Mouse (Mus musculus): ENCODE data around the gene Tesk1. TPM values are rescaled to one million over a fixed set of nuclear protein-coding genes. Genes with fewer than 3 reads are reported as not detected.

Gene Tesk1
- polyA plus RNA-seq, 1 experiment = 40.4 TPM

DNA sequence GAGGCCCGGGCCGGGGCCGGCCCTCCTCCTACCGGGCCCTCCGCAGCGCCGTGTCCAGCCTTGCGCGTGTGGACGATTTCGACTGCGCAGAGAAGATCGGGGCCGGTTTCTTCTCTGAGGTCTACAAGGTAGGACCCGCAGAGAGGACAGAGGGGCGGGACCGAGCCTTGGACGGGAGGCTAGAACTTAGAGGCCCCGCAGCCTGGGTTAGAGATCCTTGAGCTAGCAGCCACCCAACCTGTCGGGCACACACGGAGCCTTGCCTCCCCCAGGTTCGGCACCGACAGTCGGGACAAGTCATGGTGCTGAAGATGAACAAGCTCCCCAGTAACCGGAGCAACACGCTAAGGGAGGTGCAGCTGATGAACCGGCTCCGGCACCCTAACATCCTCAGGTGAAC lies 1.8 kb downstream of the Tesk1 start:
- TF ChIP-seq MYOD1 (IDR thresholded peaks at IDR 0.05; ENCODE audit: control insufficient read depth in 1 of 3, insufficient read length in 2 of 3, low read depth in 2 of 3) (no peak), TCF3 (IDR thresholded peaks at IDR 0.05; ENCODE audit: insufficient read length, low read depth) (no peak), POLR2A (IDR thresholded peaks at IDR 0.05; ENCODE audit: insufficient read length, low read depth) (no peak), MYOG (IDR thresholded peaks at IDR 0.05; ENCODE audit: control insufficient read depth in 1 of 3, insufficient read depth in 1 of 3, insufficient read length in 2 of 3, low read depth in 2 of 3) (no peak), CEBPB (IDR thresholded peaks at IDR 0.05; ENCODE audit: insufficient read depth, poor library complexity, severe bottlenecking) (no peak), MAX (IDR thresholded peaks at IDR 0.05; ENCODE audit: low read depth) (no peak), REST (IDR thresholded peaks at IDR 0.05; ENCODE audit: insufficient read depth, insufficient read length) (no peak), TCF12 (IDR thresholded peaks at IDR 0.05; ENCODE audit: insufficient read depth, poor library complexity, severe bottlenecking) (no peak), USF1 (IDR thresholded peaks at IDR 0.05; ENCODE audit: low read depth) (no peak), E2F4 (IDR thresholded peaks at IDR 0.05; ENCODE audit: insufficient read depth) (no peak), POLR2AphosphoS2 (IDR thresholded peaks at IDR 0.05; ENCODE audit: insufficient read length, low read depth) (no peak), SRF (IDR thresholded peaks at IDR 0.05; ENCODE audit: control insufficient read depth, insufficient read length, low read depth) (no peak)

DNA sequence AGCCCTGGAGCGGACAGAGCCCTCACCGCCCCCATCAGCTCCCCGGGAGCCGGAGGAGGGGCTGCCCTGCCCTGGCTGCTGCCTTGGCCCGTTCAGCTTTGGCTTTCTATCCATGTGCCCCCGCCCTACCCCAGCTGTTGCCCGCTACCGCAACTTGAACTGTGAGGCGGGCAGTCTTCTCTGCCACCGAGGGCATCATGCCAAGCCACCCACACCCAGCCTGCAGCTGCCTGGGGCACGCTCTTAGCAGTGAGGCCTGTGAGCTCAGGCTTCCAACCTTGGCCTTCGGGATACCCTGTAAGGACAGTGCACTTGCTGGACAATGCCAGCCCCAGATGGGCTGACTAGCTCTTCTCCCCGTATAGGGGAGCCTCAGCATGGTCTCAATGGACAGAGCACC lies 5.5 kb downstream of the Tesk1 start:
- H3ac ChIP-seq (ENCODE audit: control insufficient read depth, insufficient read length) = no peak overlapping the region
- peak overlapping the region; percentile 76 for H3K4me2 ChIP-seq (ENCODE audit: low read depth)
- no peak for TF ChIP-seq REST (IDR thresholded peaks at IDR 0.05; ENCODE audit: insufficient read depth, insufficient read length)
- peak in 2 of 3 experiments; percentile 98 to 99 for TF ChIP-seq MYOD1 (IDR thresholded peaks at IDR 0.05; ENCODE audit: control insufficient read depth in 1 of 3, insufficient read length in 2 of 3, low read depth in 2 of 3)
- peak; percentile 56 for TF ChIP-seq TCF12 (IDR thresholded peaks at IDR 0.05; ENCODE audit: insufficient read depth, poor library complexity, severe bottlenecking)
- peak; percentile 31 for TF ChIP-seq POLR2A (IDR thresholded peaks at IDR 0.05; ENCODE audit: insufficient read length, low read depth)
- no peak for TF ChIP-seq CEBPB (IDR thresholded peaks at IDR 0.05; ENCODE audit: insufficient read depth, poor library complexity, severe bottlenecking)
- no peak for TF ChIP-seq MAX (IDR thresholded peaks at IDR 0.05; ENCODE audit: low read depth)
- peak; percentile 13 for TF ChIP-seq E2F4 (IDR thresholded peaks at IDR 0.05; ENCODE audit: insufficient read depth)
- peak; percentile 94 for TF ChIP-seq TCF3 (IDR thresholded peaks at IDR 0.05; ENCODE audit: insufficient read length, low read depth)
- peak; percentile 55 for TF ChIP-seq SRF (IDR thresholded peaks at IDR 0.05; ENCODE audit: control insufficient read depth, insufficient read length, low read depth)
- TF ChIP-seq USF1 (IDR thresholded peaks at IDR 0.05; ENCODE audit: low read depth) = no peak
- TF ChIP-seq MYOG (IDR thresholded peaks at IDR 0.05; ENCODE audit: control insufficient read depth in 1 of 3, insufficient read depth in 1 of 3, insufficient read length in 2 of 3, low read depth in 2 of 3) = peak; percentile 91 to 99 (median 99)
- no peak for TF ChIP-seq POLR2AphosphoS2 (IDR thresholded peaks at IDR 0.05; ENCODE audit: insufficient read length, low read depth)
- no peaks in the 10 kb centered on the region for H3K36me3 ChIP-seq (ENCODE audit: control insufficient read depth, insufficient read depth)
- H3K79me2 ChIP-seq (ENCODE audit: control insufficient read depth, insufficient read depth) = no peaks in the 10 kb centered on the region
- no peaks in the 10 kb centered on the region for H3K27me3 ChIP-seq (ENCODE audit: control insufficient read depth, insufficient read depth, insufficient read length)
- peak overlapping the region; percentile 3 for H3K4me3 ChIP-seq

More for the DNA sequence above, 1.8 kb downstream of the Tesk1 start:
- Histone ChIP-seq H3ac (ENCODE audit: control insufficient read depth, insufficient read length) (peak overlapping the region; percentile 58), H3K36me3 (ENCODE audit: control insufficient read depth, insufficient read depth) (no peaks in the 10 kb centered on the region), H3K4me3 (peak overlapping the region; percentile 42), H3K79me2 (ENCODE audit: control insufficient read depth, insufficient read depth) (no peaks in the 10 kb centered on the region), H3K4me2 (ENCODE audit: low read depth) (peak overlapping the region; percentile 69), H3K27me3 (ENCODE audit: control insufficient read depth, insufficient read depth, insufficient read length) (no peaks in the 10 kb centered on the region)

DNA sequence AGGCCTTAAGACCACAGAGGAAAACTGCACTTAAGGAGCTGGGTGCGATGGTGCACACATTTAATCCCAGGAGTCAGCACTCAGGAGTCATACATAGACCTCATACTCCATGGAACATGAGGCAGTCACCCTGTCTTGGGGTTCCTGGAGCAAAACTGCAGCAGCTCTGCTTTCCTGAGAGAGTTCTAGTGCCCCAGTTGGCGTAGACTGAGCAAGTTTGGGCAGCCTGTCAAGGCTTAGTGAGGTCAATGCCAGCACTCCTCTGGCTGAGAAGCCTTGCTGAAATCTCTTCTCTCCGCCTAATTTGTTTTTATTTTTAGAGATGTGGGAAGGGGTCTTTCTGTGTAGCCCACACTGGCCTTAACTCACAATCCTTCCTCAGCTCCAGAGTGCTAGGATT lies 6.8 kb downstream of the Tesk1 start:
- no peak overlapping the region for H3ac ChIP-seq (ENCODE audit: control insufficient read depth, insufficient read length)
- no peak for TF ChIP-seq CEBPB (IDR thresholded peaks at IDR 0.05; ENCODE audit: insufficient read depth, poor library complexity, severe bottlenecking)
- TF ChIP-seq MYOG (IDR thresholded peaks at IDR 0.05; ENCODE audit: control insufficient read depth in 1 of 3, insufficient read depth in 1 of 3, insufficient read length in 2 of 3, low read depth in 2 of 3) = no peak
- TF ChIP-seq USF1 (IDR thresholded peaks at IDR 0.05; ENCODE audit: low read depth) = no peak

DNA sequence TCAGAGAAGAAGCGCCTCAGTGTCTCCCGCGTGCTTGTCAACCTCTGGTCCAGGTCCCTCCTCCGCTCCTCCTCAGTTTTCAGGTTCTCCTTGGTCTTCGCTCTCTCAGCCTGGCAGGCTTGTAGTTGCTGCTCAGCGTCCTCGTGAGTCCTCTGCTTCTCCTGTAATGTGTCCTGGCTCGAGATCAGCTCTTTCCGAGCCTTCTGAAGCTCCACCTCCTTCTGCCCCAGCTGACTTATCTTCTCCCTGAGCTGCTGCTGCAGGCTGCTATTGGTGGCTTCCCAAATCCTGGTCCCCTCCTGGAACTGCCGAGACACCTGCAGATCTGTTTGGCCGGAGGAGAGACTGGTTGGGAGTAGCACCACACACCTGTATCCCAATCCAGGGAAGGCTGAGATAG lies 10.6 kb downstream of the Tesk1 start:
- Histone ChIP-seq H3K27me3 (ENCODE audit: control insufficient read depth, insufficient read depth, insufficient read length) (no peaks in the 10 kb centered on the region), H3K4me2 (ENCODE audit: low read depth) (no peak overlapping the region)
- TF ChIP-seq MAX (IDR thresholded peaks at IDR 0.05; ENCODE audit: low read depth) = no peak
- TF ChIP-seq POLR2AphosphoS2 (IDR thresholded peaks at IDR 0.05; ENCODE audit: insufficient read length, low read depth) = no peak
- no peak for TF ChIP-seq MYOD1 (IDR thresholded peaks at IDR 0.05; ENCODE audit: control insufficient read depth in 1 of 3, insufficient read length in 2 of 3, low read depth in 2 of 3)
- no peak for TF ChIP-seq TCF3 (IDR thresholded peaks at IDR 0.05; ENCODE audit: insufficient read length, low read depth)
- no peak for TF ChIP-seq SRF (IDR thresholded peaks at IDR 0.05; ENCODE audit: control insufficient read depth, insufficient read length, low read depth)
- no peak for TF ChIP-seq MYOG (IDR thresholded peaks at IDR 0.05; ENCODE audit: control insufficient read depth in 1 of 3, insufficient read depth in 1 of 3, insufficient read length in 2 of 3, low read depth in 2 of 3)
- TF ChIP-seq TCF12 (IDR thresholded peaks at IDR 0.05; ENCODE audit: insufficient read depth, poor library complexity, severe bottlenecking) = no peak
- no peak for TF ChIP-seq POLR2A (IDR thresholded peaks at IDR 0.05; ENCODE audit: insufficient read length, low read depth)
- TF ChIP-seq CEBPB (IDR thresholded peaks at IDR 0.05; ENCODE audit: insufficient read depth, poor library complexity, severe bottlenecking) = no peak
- no peak for TF ChIP-seq USF1 (IDR thresholded peaks at IDR 0.05; ENCODE audit: low read depth)
- no peak for TF ChIP-seq E2F4 (IDR thresholded peaks at IDR 0.05; ENCODE audit: insufficient read depth)

More for the DNA sequence above, 6.8 kb downstream of the Tesk1 start:
- Histone ChIP-seq H3K36me3 (ENCODE audit: control insufficient read depth, insufficient read depth) (no peaks in the 10 kb centered on the region), H3K79me2 (ENCODE audit: control insufficient read depth, insufficient read depth) (no peaks in the 10 kb centered on the region), H3K27me3 (ENCODE audit: control insufficient read depth, insufficient read depth, insufficient read length) (no peaks in the 10 kb centered on the region), H3K4me3 (no peak overlapping the region), H3K4me2 (ENCODE audit: low read depth) (no peak overlapping the region)

DNA sequence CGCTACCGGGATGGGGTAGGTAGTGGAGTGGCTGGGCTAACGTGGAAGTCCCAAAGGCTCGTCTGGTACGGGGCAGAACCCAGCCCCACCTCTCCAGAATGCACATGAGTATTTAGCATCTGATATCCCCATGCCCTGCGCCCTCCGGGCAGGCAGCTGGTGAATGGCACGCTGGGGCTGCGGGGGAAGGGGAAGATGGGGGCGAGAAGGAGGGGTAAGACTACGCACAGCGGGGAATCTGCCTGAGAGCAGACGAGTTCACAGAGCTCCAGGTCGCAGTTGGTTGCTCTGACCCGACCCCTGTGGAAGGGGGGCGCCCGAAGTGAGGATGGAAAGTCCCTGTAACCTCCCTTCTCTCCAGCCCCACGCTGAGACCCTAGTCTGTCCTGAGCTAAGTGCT lies 11.7 kb downstream of the Tesk1 start:
- no peak overlapping the region for H3ac ChIP-seq (ENCODE audit: control insufficient read depth, insufficient read length)
- peak in 1 of 3 experiments; percentile 31 for TF ChIP-seq MYOG (IDR thresholded peaks at IDR 0.05; ENCODE audit: control insufficient read depth in 1 of 3, insufficient read depth in 1 of 3, insufficient read length in 2 of 3, low read depth in 2 of 3)
- no peak for TF ChIP-seq TCF3 (IDR thresholded peaks at IDR 0.05; ENCODE audit: insufficient read length, low read depth)
- no peak for TF ChIP-seq REST (IDR thresholded peaks at IDR 0.05; ENCODE audit: insufficient read depth, insufficient read length)
- TF ChIP-seq POLR2A (IDR thresholded peaks at IDR 0.05; ENCODE audit: insufficient read length, low read depth) = no peak
- TF ChIP-seq E2F4 (IDR thresholded peaks at IDR 0.05; ENCODE audit: insufficient read depth) = no peak
- H3K4me3 ChIP-seq = no peak overlapping the region

More for the DNA sequence above, 10.6 kb downstream of the Tesk1 start:
- Histone ChIP-seq H3K36me3 (ENCODE audit: control insufficient read depth, insufficient read depth) (no peaks in the 10 kb centered on the region), H3K4me3 (no peak overlapping the region), H3ac (ENCODE audit: control insufficient read depth, insufficient read length) (no peak overlapping the region), H3K79me2 (ENCODE audit: control insufficient read depth, insufficient read depth) (no peaks in the 10 kb centered on the region)

More for the DNA sequence above, 11.7 kb downstream of the Tesk1 start:
- H3K27me3 ChIP-seq (ENCODE audit: control insufficient read depth, insufficient read depth, insufficient read length) = no peaks in the 10 kb centered on the region
- no peaks in the 10 kb centered on the region for H3K79me2 ChIP-seq (ENCODE audit: control insufficient read depth, insufficient read depth)
- no peaks in the 10 kb centered on the region for H3K36me3 ChIP-seq (ENCODE audit: control insufficient read depth, insufficient read depth)
- H3K4me2 ChIP-seq (ENCODE audit: low read depth) = peak overlapping the region; percentile 57

Data from myocyte (in vitro differentiated cells).